Mouse (Mus musculus) embryonic fibroblast, embryonic 13.5 days (primary cell): ENCODE results near the gene Vmac. TPM values are rescaled to one million over a fixed set of nuclear protein-coding genes. Genes with fewer than 3 reads are reported as not detected.
A peak's percentile ranks its signal among the peaks of the same experiment; 100 is the strongest.

ENCODE experiments used
- H3K27ac ChIP-seq: 2 replicates; pipeline ENCODE4 v1.5.1; 2012; ENCODE audit warnings: low read length, control low read depth, inconsistent platforms; ENCODE audit not compliant: insufficient read depth
- H3K4me1 ChIP-seq: 2 replicates; pipeline ENCODE4 v1.6.1; 2011; ENCODE audit warnings: low read length; ENCODE audit not compliant: control insufficient read depth, insufficient read depth
- H3K4me3 ChIP-seq: 2 replicates; pipeline ENCODE4 v1.5.1; 2011; ENCODE audit warnings: mild to moderate bottlenecking, control low read depth, low read length; ENCODE audit not compliant: insufficient read depth
- CTCF ChIP-seq: IDR thresholded peaks from 2 replicates; pipeline ENCODE4 v1.5.1; 2011; ENCODE audit warnings: mild to moderate bottlenecking, control low read depth, low read length, moderate library complexity, borderline replicate concordance; ENCODE audit not compliant: insufficient read depth
- POLR2A ChIP-seq: IDR thresholded peaks from 2 replicates; pipeline ENCODE4 v1.6.1; 2011; ENCODE audit warnings: low read depth, mild to moderate bottlenecking, control low read depth, low read length, moderate library complexity
- polyA plus RNA-seq: library from polyadenylated mRNA; stranded (reverse); fragments of >200 nt; gene quantifications from 2 replicates; pipeline ENCODE4 v1.2.4, GENCODE M21; 2011; ENCODE audit warnings: low read depth; ENCODE audit not compliant: missing spikeins, insufficient read length

Vmac gene
- polyA plus RNA-seq = 15.0 and 15.1 TPM in 2 replicates

DNA sequence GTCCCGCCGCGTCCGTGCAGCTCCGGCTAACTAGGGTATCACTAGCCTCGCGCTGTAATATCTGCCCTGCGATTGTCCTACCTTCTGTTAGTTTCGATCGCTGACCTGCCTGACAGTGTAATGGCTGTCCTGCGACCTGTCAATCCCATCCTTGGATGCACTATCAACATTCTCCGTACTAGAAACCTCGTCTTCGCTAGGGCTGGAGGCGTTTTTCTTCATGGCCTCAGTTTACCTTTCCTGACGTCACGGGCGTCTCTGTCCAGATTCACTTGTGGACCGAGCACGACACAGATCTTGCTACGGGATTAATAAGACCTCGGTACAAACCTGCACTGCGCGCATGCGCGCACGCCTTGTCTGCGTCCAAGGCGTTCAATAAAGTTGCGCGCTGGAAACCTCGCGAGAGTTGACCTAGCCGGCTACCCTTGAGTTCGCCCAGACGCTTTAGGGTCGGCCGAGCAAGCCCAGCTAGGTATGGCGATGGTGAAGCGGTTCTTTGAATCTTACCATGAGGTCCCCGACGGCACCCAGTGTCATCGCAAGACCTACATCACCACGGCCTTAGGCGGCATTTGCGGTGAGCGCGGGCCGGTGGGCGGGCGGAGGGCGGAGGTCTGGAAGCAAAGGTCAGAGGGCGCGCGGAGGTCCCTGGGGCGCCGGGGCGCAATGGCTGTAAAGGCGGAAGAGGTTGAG lies at the start of gene Vmac, which contains the start of gene Ndufa11:
Gene Vmac, minus strand, starts transcription at position 660 of the 696 bp plus-strand sequence.
Gene Ndufa11, plus strand, starts transcription at position 405 of the 696 bp plus-strand sequence.
- no peak for TF ChIP-seq CTCF
- TF ChIP-seq POLR2A = peak; percentile 96
- Histone ChIP-seq H3K27ac (peak within 1 kb of the TSS; percentile 48; the same call in 1 of the 2 replicates), H3K4me1 (no peaks in the 10 kb centered on the region; the same call in 1 of the 2 replicates), H3K4me3 (peak within 1 kb of the TSS; percentile 62)

GRCm38 (mm10) chr17:56766631-56767405 lies 49.0 kb upstream of the Vmac start:
- H3K27ac ChIP-seq = no peak overlapping the region
- H3K4me1 ChIP-seq = no peaks in the 10 kb centered on the region; the same call in 1 of the 2 replicates
- no peak overlapping the region for H3K4me3 ChIP-seq
- TF ChIP-seq POLR2A (no peak), CTCF (no peak)

DNA sequence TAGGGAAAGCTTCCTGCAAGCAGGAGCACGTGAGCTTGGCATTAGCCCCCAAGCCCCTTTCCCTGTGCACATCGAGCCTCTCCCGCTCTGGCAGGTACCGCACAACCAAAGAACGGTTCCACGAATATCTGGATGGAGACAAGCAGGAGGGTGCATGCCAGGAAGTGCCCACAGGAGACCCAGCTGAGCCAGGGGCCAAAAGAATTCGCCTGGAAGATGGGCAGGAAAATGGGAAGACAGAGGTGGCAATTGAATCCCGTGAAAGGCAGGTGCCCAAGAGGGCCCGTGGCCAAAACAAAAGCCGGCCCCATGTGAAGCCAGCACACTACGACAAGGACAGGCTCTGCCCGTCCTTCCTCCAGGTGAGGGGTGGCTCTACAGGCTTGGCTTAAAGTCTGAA lies 47.6 kb upstream of the Vmac start:
- Histone ChIP-seq H3K4me1 (no peaks in the 10 kb centered on the region; the same call in 1 of the 2 replicates), H3K4me3 (peak overlapping the region; percentile 81), H3K27ac (no peak overlapping the region)
- TF ChIP-seq CTCF = no peak
- no peak; the same call in 1 of the 2 replicates for TF ChIP-seq POLR2A

DNA sequence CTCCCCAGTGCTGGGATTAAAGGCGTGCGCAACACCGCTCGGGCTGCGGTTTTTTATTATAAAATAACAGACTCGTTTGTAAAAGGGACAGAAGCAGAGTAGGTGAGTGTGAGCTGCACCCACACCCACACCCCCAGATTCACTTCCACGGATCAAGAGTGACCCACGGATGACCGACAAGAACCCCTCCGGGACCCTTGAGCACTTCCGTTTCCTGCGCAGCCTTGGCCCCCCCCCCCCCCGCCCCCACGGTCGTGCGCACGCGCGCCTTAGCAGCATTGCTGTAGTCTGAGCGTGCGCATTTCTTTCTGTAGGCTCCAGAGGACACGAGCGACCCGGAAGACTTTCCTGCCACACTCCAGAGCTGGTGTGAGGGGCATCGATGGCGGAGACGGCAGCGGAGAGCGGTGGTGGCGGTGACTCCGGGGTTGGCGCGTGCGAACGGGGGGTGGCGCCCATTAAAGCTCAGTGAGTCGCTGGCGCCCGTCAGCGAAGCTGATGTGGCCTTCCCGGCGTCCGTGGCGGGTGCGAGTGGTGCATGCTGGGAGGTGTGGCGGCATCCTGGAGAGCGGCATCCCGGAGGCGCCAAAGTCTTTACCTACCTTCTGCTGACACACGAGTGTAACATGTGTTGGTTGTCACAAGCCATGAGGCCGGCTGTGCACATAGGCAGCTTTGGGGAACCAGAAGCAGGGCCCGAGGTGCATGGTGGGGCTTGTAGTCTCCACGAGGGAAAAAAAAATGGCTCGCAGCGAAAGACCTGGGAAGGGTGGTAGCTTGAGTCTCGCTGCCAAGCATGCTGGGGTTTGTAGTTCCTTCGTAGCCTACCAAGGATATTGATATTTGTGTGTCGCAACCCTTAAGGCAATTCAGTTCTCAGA lies 46.9 kb upstream of the Vmac start, which contains the start of gene Dus3l:
Gene Dus3l, plus strand, starts transcription at position 284 of the 881 bp plus-strand sequence.
- H3K27ac ChIP-seq = peak within 1 kb of the TSS; percentile 92

DNA sequence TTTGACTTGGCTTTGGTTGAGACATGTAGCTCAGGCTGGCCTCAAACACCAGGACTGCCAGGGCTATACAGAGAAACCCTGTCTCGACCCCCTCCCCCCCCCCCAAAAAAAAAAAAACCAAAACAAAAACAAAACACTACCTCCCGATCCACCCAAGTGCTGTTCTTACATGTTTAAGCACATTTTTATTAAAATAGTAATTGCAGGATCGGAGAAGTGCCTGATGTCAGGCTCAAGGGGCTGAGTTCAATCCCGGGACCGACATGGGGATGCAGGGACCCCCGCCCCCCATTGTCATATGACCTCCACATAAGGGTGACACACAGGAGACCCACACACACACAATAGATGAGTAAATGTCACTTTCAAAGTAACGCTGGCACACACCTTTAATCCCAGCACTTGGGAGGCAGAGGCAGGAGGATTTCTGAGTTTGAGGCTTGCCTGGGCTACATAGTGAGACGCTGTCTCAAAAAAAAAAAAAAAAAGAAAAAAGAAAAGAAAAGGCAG lies 46.0 kb upstream of the Vmac start:
- TF ChIP-seq POLR2A (no peak), CTCF (no peak)
- H3K27ac ChIP-seq = no peak overlapping the region

More for the DNA sequence above, 46.9 kb upstream of the Vmac start, which contains the start of gene Dus3l:
- peak within 1 kb of the TSS; percentile 81 for H3K4me3 ChIP-seq
- no peaks in the 10 kb centered on the region; the same call in 1 of the 2 replicates for H3K4me1 ChIP-seq
- TF ChIP-seq CTCF (no peak), POLR2A (peak; percentile 61)

DNA sequence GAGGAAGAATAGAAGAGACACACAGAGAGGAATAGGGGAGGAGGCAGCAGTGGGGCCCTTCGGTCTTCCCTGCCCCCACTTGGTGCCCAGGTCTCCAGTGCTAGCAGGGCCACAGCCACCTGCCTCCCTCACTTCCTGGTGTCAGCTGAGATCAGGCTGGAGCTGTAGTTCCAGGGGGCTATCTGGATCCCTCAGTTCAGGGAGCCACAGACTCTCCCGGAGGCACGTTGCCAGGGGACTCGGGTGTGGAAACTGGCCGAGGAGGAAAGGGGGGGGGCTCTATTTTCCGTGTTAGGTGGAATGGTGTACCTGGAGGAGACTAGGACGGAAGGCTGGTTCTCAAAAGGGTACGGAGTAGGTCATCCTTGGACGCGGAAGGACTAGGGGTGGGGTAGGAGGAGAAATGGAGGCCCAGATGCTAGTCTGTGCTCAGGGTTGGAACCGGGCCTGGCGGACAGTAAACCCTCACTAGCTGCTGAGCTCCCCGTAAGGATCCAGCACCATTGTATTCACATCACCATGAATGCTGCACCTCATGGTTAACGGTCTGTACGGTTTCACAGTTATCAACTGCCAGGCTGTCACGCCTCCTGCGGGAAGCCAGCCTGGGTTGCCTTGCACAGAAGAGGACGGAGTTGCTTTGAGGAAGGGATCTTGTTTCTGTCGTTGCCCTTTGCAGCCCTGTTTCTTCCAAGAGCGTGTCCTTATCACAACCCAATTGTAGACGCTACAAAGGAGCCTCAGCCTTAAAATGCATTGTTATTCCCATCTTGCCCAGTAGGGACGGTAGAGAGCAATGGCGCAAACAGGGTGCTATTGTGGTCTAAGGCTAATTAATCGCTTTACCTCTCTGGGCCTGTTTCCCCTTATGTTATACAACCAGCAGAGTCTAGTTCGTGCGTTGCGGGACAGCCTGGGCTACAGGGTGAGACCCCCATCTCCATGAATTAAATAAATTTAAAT lies 45.2 kb upstream of the Vmac start:
- Histone ChIP-seq H3K27ac (no peak overlapping the region), H3K4me1 (no peaks in the 10 kb centered on the region; the same call in 1 of the 2 replicates), H3K4me3 (no peak overlapping the region)
- peak; percentile 63; the same call in 1 of the 2 replicates for TF ChIP-seq CTCF
- TF ChIP-seq POLR2A = no peak

More for the DNA sequence above, 46.0 kb upstream of the Vmac start:
- Histone ChIP-seq H3K4me3 (peak overlapping the region; percentile 81; the same call in 1 of the 2 replicates), H3K4me1 (no peaks in the 10 kb centered on the region; the same call in 1 of the 2 replicates)

GRCm38 (mm10) chr17:56761991-56762410 lies 44.2 kb upstream of the Vmac start:
- TF ChIP-seq POLR2A (peak; percentile 70), CTCF (no peak)
- Histone ChIP-seq H3K4me1 (no peaks in the 10 kb centered on the region; the same call in 1 of the 2 replicates), H3K4me3 (peak overlapping the region; percentile 29), H3K27ac (no peak overlapping the region)

GRCm38 (mm10) chr17:56761077-56761476 lies 43.3 kb upstream of the Vmac start:
- TF ChIP-seq POLR2A (no peak), CTCF (no peak)
- Histone ChIP-seq H3K4me3 (no peak overlapping the region), H3K4me1 (no peaks in the 10 kb centered on the region; the same call in 1 of the 2 replicates), H3K27ac (no peak overlapping the region)
